Mouse (Mus musculus): ENCODE results near the gene Klk1b11. TPM values are rescaled to one million over a fixed set of nuclear protein-coding genes. Genes with fewer than 3 reads are reported as not detected.
"Not testable (repeated sequence)": the region's sequence is repeated elsewhere in the genome, so short reads cannot be mapped to it uniquely, and the experiment has no call there.

The Klk1b11 gene
- not detected in 2 replicates for polyA plus RNA-seq (2015; fragmentation: Nextera tagmentation; extraction: Ambion mirVana)

GRCm38 (mm10) chr7:43995577-43995976 is at the start of gene Klk1b11:
TSS of gene Klk1b11 (plus strand) at chr7:43995877.
- WGBS, result 86% methylated on average over 4 of the region's 4 CpGs
- not testable (repeated sequence) for H3K27me3 ChIP-seq; H3K36me3 ChIP-seq; H3K27ac ChIP-seq; H3K4me1 ChIP-seq (replicated peaks); H3K9me3 ChIP-seq; H3K9ac ChIP-seq (replicated peaks); ATAC-seq; H3K4me2 ChIP-seq (replicated peaks); H3K4me3 ChIP-seq (replicated peaks)

- H3K9ac ChIP-seq (replicated peaks), result no peak within 1 kb of the TSS
- WGBS, result 83% methylated on average over 2 of the region's 2 CpGs
- no peaks in the 10 kb centered on the region for H3K27me3 ChIP-seq
- ATAC-seq, result no peak
- H3K36me3 ChIP-seq, result no peaks in the 10 kb centered on the region
- no peak within 1 kb of the TSS for H3K27ac ChIP-seq
- H3K4me3 ChIP-seq (replicated peaks), result no peak within 1 kb of the TSS
- no peaks in the 10 kb centered on the region for H3K9me3 ChIP-seq
- H3K4me1 ChIP-seq (replicated peaks), result no peaks in the 10 kb centered on the region
- H3K4me2 ChIP-seq (replicated peaks), result no peak within 1 kb of the TSS
These were observed 45.3 kb upstream of the Klk1b11 start, which contains the start of gene Klk1b8 for GRCm38 (mm10) chr7:43950364-43950763. TSS of gene Klk1b8 (plus strand) at chr7:43950664.

GRCm38 (mm10) chr7:43952703-43953102 is 43.0 kb upstream of the Klk1b11 start:
- Histone ChIP-seq H3K36me3 (no peaks in the 10 kb centered on the region), H3K4me3 (replicated peaks) (no peak overlapping the region), H3K27ac (no peak overlapping the region), H3K9ac (replicated peaks) (no peak overlapping the region), H3K9me3 (no peaks in the 10 kb centered on the region), H3K4me2 (replicated peaks) (no peak overlapping the region), H3K4me1 (replicated peaks) (no peaks in the 10 kb centered on the region), H3K27me3 (no peaks in the 10 kb centered on the region)
- WGBS, result 66% methylated on average over 4 of the region's 4 CpGs
- no peak for ATAC-seq

GRCm38 (mm10) chr7:43966451-43966850 is 29.2 kb upstream of the Klk1b11 start, which contains the start of gene Klk1b1:
TSS of gene Klk1b1 (plus strand) at chr7:43966751.
- ATAC-seq, result no peak
- no peaks in the 10 kb centered on the region for H3K9me3 ChIP-seq
- no peak within 1 kb of the TSS for H3K27ac ChIP-seq
- WGBS, result 58% methylated on average over 3 of the region's 3 CpGs
- no peak within 1 kb of the TSS for H3K4me2 ChIP-seq (replicated peaks)
- H3K9ac ChIP-seq (replicated peaks), result no peak within 1 kb of the TSS
- H3K4me3 ChIP-seq (replicated peaks), result no peak within 1 kb of the TSS
- no peaks in the 10 kb centered on the region for H3K27me3 ChIP-seq
- H3K4me1 ChIP-seq (replicated peaks), result no peaks in the 10 kb centered on the region
- H3K36me3 ChIP-seq, result no peaks in the 10 kb centered on the region

- no peak overlapping the region for H3K27ac ChIP-seq
- WGBS, result 84% methylated on average over 3 of the region's 3 CpGs
These were observed 28.6 kb upstream of the Klk1b11 start for GRCm38 (mm10) chr7:43967058-43967457.

GRCm38 (mm10) chr7:43967612-43968011 is 28.1 kb upstream of the Klk1b11 start:
- WGBS, result 93% methylated on average over 2 of the region's 2 CpGs
- no peak for ATAC-seq

More at GRCm38 (mm10) chr7:43967058-43967457, 28.6 kb upstream of the Klk1b11 start:
- Histone ChIP-seq H3K4me2 (replicated peaks) (no peak overlapping the region), H3K9me3 (no peaks in the 10 kb centered on the region), H3K4me1 (replicated peaks) (no peaks in the 10 kb centered on the region), H3K36me3 (no peaks in the 10 kb centered on the region), H3K4me3 (replicated peaks) (no peak overlapping the region), H3K9ac (replicated peaks) (no peak overlapping the region), H3K27me3 (no peaks in the 10 kb centered on the region)
- no peak for ATAC-seq

GRCm38 (mm10) chr7:43975761-43976160 is 19.9 kb upstream of the Klk1b11 start, which contains the start of gene Klk1b9:
TSS of gene Klk1b9 (plus strand) at chr7:43976061.
- not testable (repeated sequence) for H3K9me3 ChIP-seq; H3K4me3 ChIP-seq (replicated peaks); ATAC-seq; H3K36me3 ChIP-seq; H3K4me1 ChIP-seq (replicated peaks); H3K9ac ChIP-seq (replicated peaks); H3K4me2 ChIP-seq (replicated peaks); H3K27ac ChIP-seq; H3K27me3 ChIP-seq
- WGBS, result 77% methylated on average over 1 of the region's 1 CpGs

More at GRCm38 (mm10) chr7:43967612-43968011, 28.1 kb upstream of the Klk1b11 start:
- Histone ChIP-seq H3K9me3 (no peaks in the 10 kb centered on the region), H3K9ac (replicated peaks) (no peak overlapping the region), H3K36me3 (no peaks in the 10 kb centered on the region), H3K27ac (no peak overlapping the region), H3K4me3 (replicated peaks) (no peak overlapping the region), H3K4me2 (replicated peaks) (no peak overlapping the region), H3K4me1 (replicated peaks) (no peaks in the 10 kb centered on the region), H3K27me3 (no peaks in the 10 kb centered on the region)

- Histone ChIP-seq H3K4me3 (replicated peaks) (no peak overlapping the region), H3K4me2 (replicated peaks) (no peak overlapping the region), H3K36me3 (no peaks in the 10 kb centered on the region), H3K9me3 (no peaks in the 10 kb centered on the region), H3K27ac (no peak overlapping the region), H3K27me3 (no peaks in the 10 kb centered on the region), H3K4me1 (replicated peaks) (no peaks in the 10 kb centered on the region), H3K9ac (replicated peaks) (no peak overlapping the region)
- no peak for ATAC-seq
These were observed 10.0 kb upstream of the Klk1b11 start for GRCm38 (mm10) chr7:43985657-43986056.

- H3K27me3 ChIP-seq, result not testable (repeated sequence)
These were observed 856 bp upstream of the Klk1b11 start for GRCm38 (mm10) chr7:43994821-43995220.

GRCm38 (mm10) chr7:44004847-44005246 is 9.2 kb downstream of the Klk1b11 start:
- no peak for ATAC-seq
- no peaks in the 10 kb centered on the region for H3K36me3 ChIP-seq
- no peak overlapping the region for H3K27ac ChIP-seq
- H3K9ac ChIP-seq (replicated peaks), result no peak overlapping the region
- no peaks in the 10 kb centered on the region for H3K4me1 ChIP-seq (replicated peaks)
- H3K9me3 ChIP-seq, result no peaks in the 10 kb centered on the region
- no peak overlapping the region for H3K4me3 ChIP-seq (replicated peaks)
- H3K4me2 ChIP-seq (replicated peaks), result no peak overlapping the region
- no peaks in the 10 kb centered on the region for H3K27me3 ChIP-seq

More at GRCm38 (mm10) chr7:43994821-43995220, 856 bp upstream of the Klk1b11 start:
- H3K9ac ChIP-seq (replicated peaks); ATAC-seq; H3K27ac ChIP-seq; H3K4me1 ChIP-seq (replicated peaks); H3K4me3 ChIP-seq (replicated peaks); H3K4me2 ChIP-seq (replicated peaks); H3K9me3 ChIP-seq; H3K36me3 ChIP-seq: not testable (repeated sequence)
- WGBS, result 76% methylated on average over 1 of the region's 1 CpGs

- not testable (repeated sequence) for H3K36me3 ChIP-seq; ATAC-seq; H3K27ac ChIP-seq; H3K27me3 ChIP-seq; H3K4me3 ChIP-seq (replicated peaks); H3K4me2 ChIP-seq (replicated peaks); H3K9me3 ChIP-seq; H3K4me1 ChIP-seq (replicated peaks); H3K9ac ChIP-seq (replicated peaks)
These were observed 16.2 kb downstream of the Klk1b11 start, which contains the start of gene Klk1b26 for GRCm38 (mm10) chr7:44011868-44012267. TSS of gene Klk1b26 (plus strand) at chr7:44012168.

GRCm38 (mm10) chr7:44014666-44015065 is 19.0 kb downstream of the Klk1b11 start:
- H3K9me3 ChIP-seq; H3K4me2 ChIP-seq (replicated peaks); H3K4me3 ChIP-seq (replicated peaks); H3K27ac ChIP-seq; ATAC-seq; H3K27me3 ChIP-seq; H3K36me3 ChIP-seq; H3K9ac ChIP-seq (replicated peaks); H3K4me1 ChIP-seq (replicated peaks): not testable (repeated sequence)
- 81% methylated on average over 6 of the region's 6 CpGs for WGBS

GRCm38 (mm10) chr7:44015071-44015470 is 19.4 kb downstream of the Klk1b11 start:
- Histone ChIP-seq H3K4me1 (replicated peaks) (no peaks in the 10 kb centered on the region), H3K4me2 (replicated peaks) (no peak overlapping the region), H3K27ac (no peak overlapping the region), H3K9me3 (no peaks in the 10 kb centered on the region), H3K36me3 (no peaks in the 10 kb centered on the region), H3K9ac (replicated peaks) (no peak overlapping the region), H3K4me3 (replicated peaks) (no peak overlapping the region), H3K27me3 (no peaks in the 10 kb centered on the region)
- WGBS, result 91% methylated on average over 5 of the region's 5 CpGs
- ATAC-seq, result no peak

Measured in midbrain, embryonic 13.5 days (tissue).